Mouse (Mus musculus): ENCODE measurements around the gene Tmem81.
"Not testable (repeated sequence)": the region's sequence is repeated elsewhere in the genome, so short reads cannot be mapped to it uniquely, and the experiment has no call there.

Gene Tmem81

GRCm38 (mm10) chr1:132506058-132506457 lies at the start of gene Tmem81:
Gene Tmem81, plus strand, starts transcription at chr1:132506230.
- no peak for DNase-seq (ENCODE audit: low spot score in 2 of 2)

GRCm38 (mm10) chr1:132464651-132465050 lies 41.4 kb upstream of the Tmem81 start:
- no peak for DNase-seq (ENCODE audit: low spot score in 2 of 2)

DNA sequence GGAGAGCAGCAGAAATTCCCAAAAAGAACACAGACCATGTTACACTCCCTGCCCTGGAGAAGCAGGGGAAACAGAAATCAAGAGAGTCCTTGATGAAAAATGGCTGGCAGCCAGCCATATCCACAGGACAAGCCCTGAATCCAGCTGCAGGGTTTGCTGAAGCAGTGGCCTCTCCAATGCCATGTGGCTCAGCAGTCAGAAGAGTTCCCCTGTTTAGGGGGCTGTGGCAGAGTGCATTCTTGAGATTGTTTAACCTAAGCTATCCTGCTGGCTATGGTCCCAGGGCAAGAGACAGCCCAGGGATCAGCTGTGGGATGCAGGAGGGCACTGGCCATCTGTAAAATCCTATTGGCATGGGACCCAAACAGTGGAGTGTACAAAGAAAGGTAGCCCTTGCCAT lies 37.1 kb upstream of the Tmem81 start:
- no peak for DNase-seq (ENCODE audit: low spot score in 2 of 2)

DNA sequence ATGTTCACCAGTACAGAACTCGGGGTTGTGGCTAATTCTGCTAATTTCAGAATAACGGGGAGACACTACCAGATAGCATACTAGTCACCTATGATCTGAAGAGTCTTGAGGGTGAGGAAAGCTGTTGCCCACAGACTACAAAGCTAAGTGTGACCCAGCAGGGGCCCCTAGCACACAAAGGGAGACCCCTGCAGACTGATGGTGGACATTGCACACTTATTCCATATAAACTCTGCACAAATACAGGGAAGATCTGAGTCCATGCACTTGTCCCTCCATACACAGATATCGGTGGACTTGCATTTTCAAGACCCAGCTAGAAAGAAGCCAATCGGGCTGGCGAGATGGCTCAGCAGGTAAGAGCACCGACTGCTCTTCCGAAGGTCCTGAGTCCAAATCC lies 36.5 kb upstream of the Tmem81 start:
- no peak for DNase-seq (ENCODE audit: low spot score in 2 of 2)

DNA sequence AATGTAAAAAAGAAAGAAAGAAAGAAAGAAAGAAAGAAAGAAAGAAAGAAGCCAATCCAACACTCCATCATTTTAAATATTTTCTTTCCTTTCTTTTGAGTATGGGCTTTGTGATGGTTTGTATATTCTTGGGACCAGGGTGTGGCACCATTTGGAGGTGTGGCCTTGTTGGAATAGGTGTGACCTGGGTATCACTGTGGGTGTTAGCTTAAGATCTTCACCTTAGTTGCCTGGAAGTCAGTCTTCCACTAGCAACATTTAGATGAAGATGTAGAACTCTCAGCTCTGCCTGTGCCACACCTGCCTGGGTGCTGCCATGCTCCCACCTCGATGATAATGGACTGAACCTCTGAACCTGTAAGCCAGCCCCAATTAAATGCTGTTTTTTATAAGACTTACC lies 36.0 kb upstream of the Tmem81 start:
- not testable (repeated sequence) for DNase-seq (ENCODE audit: low spot score in 2 of 2)

DNA sequence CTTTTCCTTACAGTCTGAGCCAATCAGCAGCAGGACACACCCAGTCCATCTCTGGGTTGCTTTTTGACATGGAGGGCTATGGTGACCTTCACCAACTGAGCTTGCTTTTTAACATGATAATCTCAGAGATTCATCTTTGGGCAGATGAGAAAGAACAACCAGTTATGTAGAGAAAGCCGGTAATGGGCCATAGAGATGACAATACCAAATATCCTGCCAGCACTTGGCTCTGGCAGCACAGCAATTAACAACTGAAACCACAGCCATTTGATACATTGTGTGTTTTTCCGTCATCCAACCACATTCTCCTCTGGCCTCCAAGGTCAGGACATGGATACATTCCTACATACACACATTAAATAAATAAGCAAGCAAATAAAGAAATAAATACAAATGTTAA lies 35.0 kb upstream of the Tmem81 start:
- DNase-seq (ENCODE audit: low spot score in 2 of 2), result no peak

DNA sequence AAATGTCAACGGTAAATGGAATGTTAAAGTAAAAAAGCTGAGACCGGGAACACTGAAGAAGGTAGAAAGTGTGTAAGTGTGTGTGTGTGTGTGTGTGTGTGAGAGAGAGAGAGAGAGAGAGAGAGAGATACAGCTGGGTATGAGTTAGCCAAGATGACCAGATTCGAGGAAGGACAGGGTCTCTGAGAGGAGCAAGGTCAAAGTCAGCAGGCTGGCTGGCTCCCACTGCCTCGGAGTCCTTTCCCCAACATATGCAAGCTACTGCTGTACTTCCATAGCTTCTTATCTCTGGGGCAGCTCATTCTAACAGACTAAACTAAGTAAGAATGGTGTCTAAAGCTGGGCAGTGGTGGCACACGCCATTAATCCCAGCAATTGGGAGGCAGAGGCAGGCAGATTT lies 34.5 kb upstream of the Tmem81 start:
- DNase-seq (ENCODE audit: low spot score in 2 of 2), result no peak

- DNase-seq (ENCODE audit: low spot score in 2 of 2), result no peak
These were observed 33.5 kb upstream of the Tmem81 start for GRCm38 (mm10) chr1:132472537-132472936.

GRCm38 (mm10) chr1:132474496-132474895 lies 31.5 kb upstream of the Tmem81 start:
- DNase-seq (ENCODE audit: low spot score in 2 of 2), result no peak

DNA sequence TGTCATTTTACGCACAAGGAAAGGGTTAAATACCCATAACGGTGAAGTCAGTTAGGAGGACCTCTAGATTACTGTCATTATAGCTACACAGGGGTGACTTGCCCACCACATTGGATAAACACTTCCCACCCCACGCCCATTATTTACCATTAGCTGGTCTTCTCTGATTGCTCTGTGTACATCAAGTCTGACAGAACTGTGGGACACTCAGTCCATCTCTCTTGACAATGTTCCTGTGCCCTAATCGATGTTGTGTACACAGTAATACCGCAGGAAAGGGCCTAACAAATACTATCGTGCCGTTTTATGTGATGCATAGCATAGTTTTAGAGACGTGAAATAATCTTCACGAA lies 29.5 kb upstream of the Tmem81 start:
- DNase-seq (ENCODE audit: low spot score in 2 of 2), result no peak

GRCm38 (mm10) chr1:132476928-132477691 lies 28.9 kb upstream of the Tmem81 start, which contains the start of gene Rbbp5:
Gene Rbbp5, plus strand, starts transcription at chr1:132477365.
- DNase-seq (ENCODE audit: low spot score in 2 of 2), result peak; percentile 80 to 87

- no peak for DNase-seq (ENCODE audit: low spot score in 2 of 2)
These were observed 26.6 kb upstream of the Tmem81 start for GRCm38 (mm10) chr1:132479438-132479837.

DNA sequence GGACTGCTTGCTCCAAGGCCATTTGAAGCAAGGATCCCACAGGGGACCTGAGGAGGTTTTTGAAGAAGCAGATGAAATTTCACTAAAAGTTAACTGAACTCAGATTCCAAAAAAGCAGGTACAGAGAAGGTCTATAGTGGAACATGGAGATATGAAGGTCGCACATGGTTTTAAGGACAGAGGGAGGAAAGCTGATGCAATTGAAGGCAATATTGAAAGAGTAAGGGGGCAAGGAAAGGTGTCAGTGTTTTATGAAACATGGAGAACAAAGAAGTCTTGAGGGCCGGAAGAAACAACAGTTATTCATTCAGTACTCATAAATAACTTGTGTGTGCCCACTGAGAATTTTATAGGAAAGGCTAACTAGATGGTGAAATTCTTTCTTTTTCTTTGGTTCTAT lies 24.4 kb upstream of the Tmem81 start:
- no peak for DNase-seq (ENCODE audit: low spot score in 2 of 2)

DNA sequence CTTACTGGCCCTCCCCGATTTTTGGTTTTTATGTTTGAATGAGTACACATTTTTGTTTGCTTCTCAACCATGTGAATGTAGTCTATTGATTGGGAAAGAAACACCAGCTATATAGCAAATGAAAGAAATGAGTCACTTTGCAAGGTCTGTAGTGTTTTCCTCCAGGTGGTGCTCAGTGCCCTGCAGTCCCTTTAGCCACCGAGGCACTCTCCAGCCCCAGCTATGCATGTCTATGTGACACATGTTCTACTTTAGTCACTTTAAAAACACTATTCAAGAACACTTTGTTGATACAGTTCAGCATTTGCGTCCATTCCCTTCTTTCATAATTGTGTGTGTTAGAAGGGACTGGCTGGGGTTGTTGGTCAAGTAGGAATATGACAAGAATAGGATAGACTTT lies 22.8 kb upstream of the Tmem81 start:
- DNase-seq (ENCODE audit: low spot score in 2 of 2), result no peak

- DNase-seq (ENCODE audit: low spot score in 2 of 2), result no peak
These were observed 22.3 kb upstream of the Tmem81 start for GRCm38 (mm10) chr1:132483759-132484158.

DNA sequence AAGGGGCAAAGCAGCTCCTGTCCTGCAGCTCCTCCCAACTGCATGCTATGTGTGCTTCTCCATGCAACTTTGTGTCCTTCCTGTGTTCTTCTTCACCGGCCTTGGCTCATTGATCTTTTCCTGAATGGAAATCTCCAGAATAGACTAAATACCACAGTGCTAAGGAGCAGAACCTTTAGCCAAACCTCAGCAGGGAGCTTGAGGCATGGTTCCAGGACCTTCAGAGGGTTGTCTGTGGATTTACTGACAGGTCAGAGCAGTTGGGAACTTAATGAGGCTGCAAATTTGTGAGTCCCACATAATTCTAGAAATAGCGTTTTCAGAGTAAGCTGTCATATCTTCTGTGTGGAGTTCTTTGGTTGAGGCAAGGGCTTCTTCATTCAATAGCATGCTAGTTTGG lies 5.5 kb upstream of the Tmem81 start:
- DNase-seq (ENCODE audit: low spot score in 2 of 2), result no peak

DNA sequence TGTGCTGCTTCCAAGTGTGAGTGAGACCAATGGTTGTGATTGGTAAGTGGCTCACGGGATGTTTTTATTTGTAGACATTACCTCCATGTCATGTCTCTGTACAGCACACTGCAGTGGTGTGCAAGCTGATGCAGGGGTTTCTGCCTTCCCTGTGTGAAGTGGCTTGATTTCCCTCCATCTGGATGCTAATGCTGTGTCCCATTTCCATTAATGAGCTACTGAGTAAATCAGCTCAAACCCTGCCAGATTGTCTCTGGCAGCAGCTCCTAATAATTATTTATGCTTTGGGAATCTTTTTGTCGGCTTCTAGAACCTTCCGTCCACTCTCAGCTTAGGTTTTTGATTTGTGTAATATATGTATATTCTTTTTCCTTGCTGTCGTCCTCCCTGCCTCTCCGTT lies 875 bp upstream of the Tmem81 start:
- DNase-seq (ENCODE audit: low spot score in 2 of 2), result no peak

- DNase-seq (ENCODE audit: low spot score in 2 of 2), result no peak
These were observed 626 bp downstream of the Tmem81 start for GRCm38 (mm10) chr1:132506656-132507055.

GRCm38 (mm10) chr1:132509771-132510170 lies 3.7 kb downstream of the Tmem81 start:
- DNase-seq (ENCODE audit: low spot score in 2 of 2), result no peak

- no peak for DNase-seq (ENCODE audit: low spot score in 2 of 2)
These were observed 5.5 kb downstream of the Tmem81 start for GRCm38 (mm10) chr1:132511521-132511920.

GRCm38 (mm10) chr1:132512106-132512505 lies 6.1 kb downstream of the Tmem81 start:
- DNase-seq (ENCODE audit: low spot score in 2 of 2), result no peak

DNA sequence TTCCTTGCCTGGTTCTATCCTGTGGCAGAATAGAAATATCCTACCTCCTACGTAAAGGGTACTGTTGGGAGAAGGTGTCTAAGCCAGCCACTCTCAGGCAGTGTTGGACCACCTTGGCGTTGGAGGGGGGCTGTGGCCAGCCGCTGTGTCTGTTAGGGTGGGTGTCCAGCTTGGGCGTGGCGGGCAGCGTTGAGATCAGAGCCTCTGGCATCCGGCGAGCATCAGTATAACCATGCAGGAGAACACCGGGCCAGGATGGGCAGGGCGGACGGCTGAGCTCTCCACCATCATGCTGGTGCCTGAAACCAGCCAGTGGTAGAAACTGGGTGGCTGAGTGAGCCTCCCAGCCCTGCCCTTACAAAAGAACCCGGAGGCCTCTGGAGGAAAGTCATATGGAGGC lies 9.3 kb downstream of the Tmem81 start:
- no peak for DNase-seq (ENCODE audit: low spot score in 2 of 2)

DNA sequence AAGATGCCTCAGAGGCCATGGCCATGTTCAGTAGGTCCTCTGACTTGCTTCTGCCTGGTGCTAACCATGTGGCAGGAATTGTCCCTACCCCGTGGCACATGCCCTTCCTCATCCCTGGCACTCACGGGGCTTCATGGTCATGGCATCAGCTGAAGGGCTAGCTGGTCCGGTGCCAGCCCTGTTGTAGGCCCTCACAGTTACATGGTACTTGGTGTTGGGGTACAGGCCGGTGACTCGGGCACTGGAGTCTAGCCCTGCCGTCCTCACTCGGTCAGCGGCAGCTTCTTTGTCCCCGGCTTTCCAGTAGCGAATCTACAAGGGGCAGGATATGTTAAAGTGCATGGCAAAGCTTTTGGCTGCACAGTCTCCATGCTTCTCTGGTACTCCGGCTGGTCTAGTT lies 10.7 kb downstream of the Tmem81 start:
- DNase-seq (ENCODE audit: low spot score in 2 of 2), result no peak

GRCm38 (mm10) chr1:132518621-132519020 lies 12.6 kb downstream of the Tmem81 start:
- no peak for DNase-seq (ENCODE audit: low spot score in 2 of 2)

Measured in urinary bladder, postnatal 36 days (tissue).